Mouse (Mus musculus): ENCODE results near the gene Cd6. TPM values are rescaled to one million over a fixed set of nuclear protein-coding genes. Genes with fewer than 3 reads are reported as not detected.

The Cd6 gene
- total and polyA plus RNA-seq, 2 experiments from 2014 or later, result not detected

DNA sequence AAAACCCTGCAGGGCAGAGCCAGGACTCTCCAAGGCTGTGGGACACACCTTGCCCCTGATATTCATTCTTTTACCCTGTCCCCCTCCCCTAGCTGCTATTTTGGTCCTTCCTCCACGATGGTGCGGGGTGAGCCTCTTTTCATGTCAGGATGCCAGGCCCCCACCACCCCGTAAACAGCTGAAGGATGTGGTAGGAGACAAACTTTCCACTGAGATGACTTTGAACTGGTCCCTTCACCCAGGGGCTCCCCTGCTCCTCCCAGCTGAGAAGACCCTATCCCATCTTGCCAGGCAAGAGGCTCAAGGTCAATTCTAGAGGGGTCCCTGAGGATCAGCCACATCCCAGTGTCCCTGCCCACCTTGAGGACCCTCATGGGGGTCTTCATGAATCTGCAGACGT lies 42.5 kb downstream of the Cd6 start:
- ATAC-seq (ENCODE audit: insufficient read depth, low read depth) (no peak), DNase-seq (ENCODE audit: low spot score) (no peak)
- no peaks in the 10 kb centered on the region for H3K27me3 ChIP-seq (ENCODE audit: control insufficient read depth, insufficient read depth, low read length)
- H3K4me2 ChIP-seq (ENCODE audit: low read depth, low read length), result no peak overlapping the region
- no peaks in the 10 kb centered on the region for H3K9me3 ChIP-seq (replicated peaks; ENCODE audit: control insufficient read depth, low read length)
- H3K4me3 ChIP-seq (ENCODE audit: low read depth, low read length), result no peak overlapping the region
- no peak overlapping the region for H3K27ac ChIP-seq (ENCODE audit: low read depth)
- H3K36me3 ChIP-seq (replicated peaks; ENCODE audit: control insufficient read depth, insufficient read depth, low read length), result no peaks in the 10 kb centered on the region
- peaks cover 29% of the 10 kb centered on the region for H3K4me1 ChIP-seq (ENCODE audit: control insufficient read depth, insufficient read depth)
- WGBS, result 64% methylated on average over 4 of the region's 4 CpGs
- TF ChIP-seq EP300 (IDR thresholded peaks at IDR 0.05; ENCODE audit: low read depth), result no peak
- no peak for TF ChIP-seq CTCF (IDR thresholded peaks at IDR 0.05; ENCODE audit: low read depth)
- no peak overlapping the region; the same call in 1 of the 2 replicates for H3K9ac ChIP-seq (replicated peaks; ENCODE audit: low read depth, low read length)

DNA sequence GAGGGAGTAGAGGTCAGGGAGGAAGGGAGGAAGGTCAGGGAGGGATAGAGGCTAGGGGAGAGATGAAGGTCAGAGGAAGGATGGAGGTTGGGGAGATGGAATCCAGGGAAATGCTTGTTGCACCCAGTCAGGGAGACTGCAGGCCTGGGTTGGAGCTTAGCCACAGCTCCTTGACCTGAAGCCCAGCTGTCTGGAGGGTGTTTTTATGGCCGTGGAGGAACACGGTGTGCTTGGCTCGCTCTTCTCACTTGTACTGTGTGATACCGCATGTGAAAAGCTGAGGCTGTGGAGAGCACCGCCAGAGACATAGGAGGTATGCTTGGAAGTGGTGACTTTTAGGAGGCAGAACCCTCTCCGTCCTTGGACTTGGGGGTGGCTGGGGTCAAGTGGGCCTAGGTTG lies 43.1 kb downstream of the Cd6 start:
- 64% methylated on average over 6 of the region's 6 CpGs for WGBS
- Histone ChIP-seq H3K27me3 (ENCODE audit: control insufficient read depth, insufficient read depth, low read length) (no peaks in the 10 kb centered on the region), H3K36me3 (replicated peaks; ENCODE audit: control insufficient read depth, insufficient read depth, low read length) (no peaks in the 10 kb centered on the region), H3K4me3 (ENCODE audit: low read depth, low read length) (no peak overlapping the region), H3K9ac (replicated peaks; ENCODE audit: low read depth, low read length) (no peak overlapping the region; the same call in 1 of the 2 replicates), H3K9me3 (replicated peaks; ENCODE audit: control insufficient read depth, low read length) (no peaks in the 10 kb centered on the region), H3K27ac (ENCODE audit: low read depth) (no peak overlapping the region), H3K4me1 (ENCODE audit: control insufficient read depth, insufficient read depth) (peaks cover 35% of the 10 kb centered on the region), H3K4me2 (ENCODE audit: low read depth, low read length) (no peak overlapping the region)
- no peak for ATAC-seq (ENCODE audit: insufficient read depth, low read depth)
- TF ChIP-seq EP300 (IDR thresholded peaks at IDR 0.05; ENCODE audit: low read depth) (no peak), CTCF (IDR thresholded peaks at IDR 0.05; ENCODE audit: low read depth) (no peak)
- no peak for DNase-seq (ENCODE audit: low spot score)

DNA sequence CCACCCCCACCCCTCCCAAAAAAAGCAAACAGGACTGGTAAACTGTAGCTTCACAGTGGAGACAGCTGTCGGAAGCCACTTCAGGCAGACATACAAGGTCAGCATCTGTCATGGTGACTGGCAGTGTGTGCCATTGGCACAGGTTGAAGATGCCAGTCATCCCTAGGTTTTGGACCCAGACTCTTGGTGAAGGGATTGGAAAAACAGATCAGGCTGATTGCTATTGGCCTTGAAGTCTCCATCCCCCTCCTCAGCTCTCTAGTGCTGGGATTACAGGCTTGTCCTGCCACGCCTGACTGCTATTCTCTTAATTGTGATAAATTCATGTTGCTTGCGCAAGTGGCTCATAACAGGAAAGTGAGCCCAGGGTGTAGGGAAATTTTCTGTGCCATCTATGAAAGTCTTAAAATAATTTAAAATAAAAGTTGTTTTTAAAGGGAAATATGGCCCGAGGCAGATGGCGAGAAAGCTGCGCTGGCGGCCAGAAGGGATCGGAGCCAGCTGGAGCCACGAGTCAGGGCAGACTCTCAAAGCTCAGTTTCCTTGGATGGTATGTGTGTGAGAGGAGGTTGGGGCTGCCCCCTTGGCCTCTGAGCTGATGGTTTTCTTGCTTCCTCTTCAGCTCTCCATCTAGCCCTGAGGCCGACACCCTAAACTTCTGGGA lies 44.9 kb downstream of the Cd6 start:
- 82% methylated on average over 10 of the region's 10 CpGs for WGBS
- Histone ChIP-seq H3K27ac (ENCODE audit: low read depth) (no peak overlapping the region), H3K4me3 (ENCODE audit: low read depth, low read length) (no peak overlapping the region), H3K9ac (replicated peaks; ENCODE audit: low read depth, low read length) (no peak overlapping the region), H3K4me1 (ENCODE audit: control insufficient read depth, insufficient read depth) (peaks cover 50% of the 10 kb centered on the region), H3K27me3 (ENCODE audit: control insufficient read depth, insufficient read depth, low read length) (no peaks in the 10 kb centered on the region), H3K36me3 (replicated peaks; ENCODE audit: control insufficient read depth, insufficient read depth, low read length) (no peaks in the 10 kb centered on the region), H3K4me2 (ENCODE audit: low read depth, low read length) (no peak overlapping the region), H3K9me3 (replicated peaks; ENCODE audit: control insufficient read depth, low read length) (no peaks in the 10 kb centered on the region)
- no peak for DNase-seq (ENCODE audit: low spot score)
- ATAC-seq (ENCODE audit: insufficient read depth, low read depth), result no peak
- TF ChIP-seq CTCF (IDR thresholded peaks at IDR 0.05; ENCODE audit: low read depth) (no peak), EP300 (IDR thresholded peaks at IDR 0.05; ENCODE audit: low read depth) (no peak)

DNA sequence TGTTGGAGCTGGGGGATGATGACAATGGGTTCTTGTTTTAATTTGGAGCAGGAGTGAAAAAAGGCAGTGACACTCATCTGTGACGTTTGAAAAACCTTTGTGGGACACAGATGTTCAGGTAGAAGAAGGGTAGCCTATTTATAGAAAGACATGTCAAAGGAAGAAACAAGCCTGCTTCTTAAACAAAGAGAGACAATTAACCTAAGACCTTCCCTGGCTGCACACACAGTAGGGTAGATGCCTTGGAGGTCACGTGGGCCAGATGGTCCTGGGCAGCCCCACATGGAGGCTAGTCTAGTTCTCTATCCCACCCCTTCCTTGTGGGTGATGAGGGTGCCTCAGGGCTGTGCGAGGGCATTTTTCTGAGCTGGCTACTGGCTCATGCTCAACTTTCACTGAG lies 45.8 kb downstream of the Cd6 start:
- no peaks in the 10 kb centered on the region for H3K9me3 ChIP-seq (replicated peaks; ENCODE audit: control insufficient read depth, low read length)
- no peaks in the 10 kb centered on the region for H3K27me3 ChIP-seq (ENCODE audit: control insufficient read depth, insufficient read depth, low read length)
- WGBS, result 51% methylated on average over 3 of the region's 3 CpGs
- no peak overlapping the region for H3K9ac ChIP-seq (replicated peaks; ENCODE audit: low read depth, low read length)
- H3K27ac ChIP-seq (ENCODE audit: low read depth), result no peak overlapping the region
- TF ChIP-seq EP300 (IDR thresholded peaks at IDR 0.05; ENCODE audit: low read depth) (no peak), CTCF (IDR thresholded peaks at IDR 0.05; ENCODE audit: low read depth) (no peak)
- ATAC-seq (ENCODE audit: insufficient read depth, low read depth), result no peak
- no peaks in the 10 kb centered on the region for H3K36me3 ChIP-seq (replicated peaks; ENCODE audit: control insufficient read depth, insufficient read depth, low read length)
- DNase-seq (ENCODE audit: low spot score), result no peak
- H3K4me1 ChIP-seq (ENCODE audit: control insufficient read depth, insufficient read depth), result peaks cover 50% of the 10 kb centered on the region
- no peak overlapping the region; the same call in 1 of the 2 replicates for H3K4me2 ChIP-seq (ENCODE audit: low read depth, low read length)
- no peak overlapping the region for H3K4me3 ChIP-seq (ENCODE audit: low read depth, low read length)

DNA sequence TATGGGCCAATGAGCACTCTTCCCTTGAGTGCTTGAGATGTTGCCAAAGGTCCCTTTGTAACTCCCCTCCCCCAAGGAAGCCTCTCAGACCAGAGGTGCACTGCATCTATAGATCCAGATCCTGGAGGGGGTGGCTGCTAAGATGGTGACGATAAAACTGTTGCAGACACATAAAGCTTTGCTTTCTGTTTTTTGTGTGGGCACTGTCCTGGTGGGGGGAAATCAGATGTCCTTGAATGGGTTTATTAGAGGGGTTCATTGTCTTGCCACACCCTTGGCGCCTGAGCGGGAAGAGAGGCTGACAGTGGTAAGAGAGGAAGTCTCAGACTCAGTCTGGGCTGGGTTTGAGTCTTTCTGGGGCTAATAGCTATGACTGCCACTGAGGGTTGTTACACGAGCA lies 46.7 kb downstream of the Cd6 start:
- no peak for DNase-seq (ENCODE audit: low spot score)
- 79% methylated on average over 4 of the region's 4 CpGs for WGBS
- ATAC-seq (ENCODE audit: insufficient read depth, low read depth), result no peak

DNA sequence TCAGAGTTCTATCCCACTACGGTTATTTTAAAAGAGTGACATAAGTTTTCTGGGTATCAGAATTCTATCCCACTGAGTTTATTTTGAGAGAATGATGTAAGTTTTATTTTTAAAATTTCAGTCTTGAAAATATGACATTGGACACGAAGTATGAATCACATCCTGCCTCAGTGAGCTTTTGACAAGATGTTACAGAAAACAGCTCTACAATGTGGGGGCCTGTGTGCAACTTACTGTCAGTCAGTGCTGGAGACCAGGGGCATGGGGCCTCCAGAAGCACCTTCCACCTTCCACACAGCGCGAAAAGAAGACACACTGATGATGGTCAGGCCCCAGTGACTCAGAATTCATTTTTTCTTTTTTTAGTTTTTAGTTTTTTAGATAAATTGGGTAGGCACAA lies 48.2 kb downstream of the Cd6 start:
- no peaks in the 10 kb centered on the region for H3K36me3 ChIP-seq (replicated peaks; ENCODE audit: control insufficient read depth, insufficient read depth, low read length)
- H3K9me3 ChIP-seq (replicated peaks; ENCODE audit: control insufficient read depth, low read length), result no peaks in the 10 kb centered on the region
- no peak overlapping the region for H3K4me3 ChIP-seq (ENCODE audit: low read depth, low read length)
- DNase-seq (ENCODE audit: low spot score), result peak; percentile 53
- TF ChIP-seq EP300 (IDR thresholded peaks at IDR 0.05; ENCODE audit: low read depth) (no peak), CTCF (IDR thresholded peaks at IDR 0.05; ENCODE audit: low read depth) (no peak)
- H3K27ac ChIP-seq (ENCODE audit: low read depth), result peak overlapping the region; percentile 72
- no peak overlapping the region; the same call in 1 of the 2 replicates for H3K9ac ChIP-seq (replicated peaks; ENCODE audit: low read depth, low read length)
- ATAC-seq (ENCODE audit: insufficient read depth, low read depth), result peak; percentile 39; the same call in 1 of the 2 replicates
- no peak overlapping the region for H3K4me2 ChIP-seq (ENCODE audit: low read depth, low read length)
- 38% methylated on average over 4 of the region's 4 CpGs for WGBS
- H3K27me3 ChIP-seq (ENCODE audit: control insufficient read depth, insufficient read depth, low read length), result no peaks in the 10 kb centered on the region
- H3K4me1 ChIP-seq (ENCODE audit: control insufficient read depth, insufficient read depth), result peaks cover 40% of the 10 kb centered on the region

More for the DNA sequence above, 46.7 kb downstream of the Cd6 start:
- H3K9me3 ChIP-seq (replicated peaks; ENCODE audit: control insufficient read depth, low read length), result no peaks in the 10 kb centered on the region
- H3K4me2 ChIP-seq (ENCODE audit: low read depth, low read length), result no peak overlapping the region
- TF ChIP-seq CTCF (IDR thresholded peaks at IDR 0.05; ENCODE audit: low read depth), result no peak
- no peak for TF ChIP-seq EP300 (IDR thresholded peaks at IDR 0.05; ENCODE audit: low read depth)
- peaks cover 50% of the 10 kb centered on the region for H3K4me1 ChIP-seq (ENCODE audit: control insufficient read depth, insufficient read depth)
- H3K27ac ChIP-seq (ENCODE audit: low read depth), result no peak overlapping the region
- H3K4me3 ChIP-seq (ENCODE audit: low read depth, low read length), result no peak overlapping the region
- no peak overlapping the region for H3K9ac ChIP-seq (replicated peaks; ENCODE audit: low read depth, low read length)
- H3K27me3 ChIP-seq (ENCODE audit: control insufficient read depth, insufficient read depth, low read length), result no peaks in the 10 kb centered on the region
- H3K36me3 ChIP-seq (replicated peaks; ENCODE audit: control insufficient read depth, insufficient read depth, low read length), result no peaks in the 10 kb centered on the region
